Mouse (Mus musculus): Measurements from ENCODE around the gene Ifnl3. TPM values are rescaled to one million over a fixed set of nuclear protein-coding genes. Genes with fewer than 3 reads are reported as not detected.
A peak's percentile ranks its signal among the peaks of the same experiment; 100 is the strongest.

Gene Ifnl3
- polyA plus RNA-seq, 1 experiment from 2014 or later = not detected

- 63% methylated on average over 5 of the region's 5 CpGs for WGBS
- no peaks in the 10 kb centered on the region for H3K27me3 ChIP-seq (ENCODE audit: insufficient read depth, poor library complexity, severe bottlenecking)
- no peaks in the 10 kb centered on the region for H3K9me3 ChIP-seq
- peaks cover 50% of the 10 kb centered on the region for H3K36me3 ChIP-seq
- DNase-seq (ENCODE audit: low spot score) = no peak
- H3K4me1 ChIP-seq (replicated peaks) = peaks cover 57% of the 10 kb centered on the region
- peak overlapping the region; percentile 66; the same call in 1 of the 2 replicates for H3K27ac ChIP-seq
- H3K4me3 ChIP-seq = no peak overlapping the region
Measured at GRCm38 (mm10) chr7:28570982-28571682, 48.5 kb downstream of the Ifnl3 start.

DNA sequence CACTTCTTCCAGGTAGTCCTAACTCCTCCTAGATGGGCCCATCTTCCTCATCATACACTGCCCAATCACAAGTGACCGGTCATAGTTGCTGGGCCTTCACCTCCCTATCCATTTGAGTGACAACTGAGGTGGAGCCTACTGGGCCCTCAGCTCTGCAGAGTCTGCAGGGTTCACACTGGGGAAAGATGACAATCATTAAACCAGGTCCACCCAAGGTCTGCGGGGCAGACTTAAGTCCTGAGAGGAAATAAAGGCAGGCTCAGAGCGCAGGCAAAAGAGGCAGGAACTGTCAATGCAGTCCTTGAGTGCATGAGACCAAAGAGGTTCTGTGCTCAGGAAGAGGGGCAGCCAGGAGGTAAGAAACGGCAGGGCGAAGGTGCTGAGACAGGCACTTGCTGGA is 50.1 kb downstream of the Ifnl3 start:
- Histone ChIP-seq H3K4me1 (replicated peaks) (peaks cover 72% of the 10 kb centered on the region), H3K4me3 (no peak overlapping the region), H3K9me3 (no peaks in the 10 kb centered on the region), H3K27ac (peak overlapping the region; percentile 29; the same call in 1 of the 2 replicates), H3K27me3 (ENCODE audit: insufficient read depth, poor library complexity, severe bottlenecking) (no peaks in the 10 kb centered on the region), H3K36me3 (peaks cover 40% of the 10 kb centered on the region)
- no peak for DNase-seq (ENCODE audit: low spot score)
- WGBS = 86% methylated on average over 5 of the region's 5 CpGs

- WGBS = 89% methylated on average over 3 of the region's 3 CpGs
- no peak overlapping the region for H3K4me3 ChIP-seq
- H3K36me3 ChIP-seq = peaks cover 34% of the 10 kb centered on the region
- no peak for DNase-seq (ENCODE audit: low spot score)
- H3K27ac ChIP-seq = no peak overlapping the region
- peaks cover 78% of the 10 kb centered on the region for H3K4me1 ChIP-seq (replicated peaks)
- no peaks in the 10 kb centered on the region for H3K27me3 ChIP-seq (ENCODE audit: insufficient read depth, poor library complexity, severe bottlenecking)
- H3K9me3 ChIP-seq = no peaks in the 10 kb centered on the region
Measured at GRCm38 (mm10) chr7:28573236-28573635, 50.6 kb downstream of the Ifnl3 start.

Other genes starting within 250 kb of the Ifnl3 start
- 11.8 and 14.3 TPM in 2 replicates for gene Eid2b, start 245.1 kb upstream of the Ifnl3 start, polyA plus RNA-seq (2016; fragmentation: Nextera tagmentation; extraction: Ambion mirVana)
- 0.58 and 0.80 TPM in 2 replicates for gene Selenov, start 231.7 kb upstream of the Ifnl3 start, polyA plus RNA-seq (2016; fragmentation: Nextera tagmentation; extraction: Ambion mirVana)
- gene Dll3, start 220.6 kb upstream of the Ifnl3 start, polyA plus RNA-seq (2016; fragmentation: Nextera tagmentation; extraction: Ambion mirVana) = 50.2 and 88.5 TPM in 2 replicates
- gene Timm50, start 210.8 kb upstream of the Ifnl3 start, polyA plus RNA-seq (2016; fragmentation: Nextera tagmentation; extraction: Ambion mirVana) = 252 and 255 TPM in 2 replicates
- 107 and 118 TPM in 2 replicates for gene Supt5, start 184.1 kb upstream of the Ifnl3 start, polyA plus RNA-seq (2016; fragmentation: Nextera tagmentation; extraction: Ambion mirVana)
- gene Rps16, start 172.2 kb upstream of the Ifnl3 start, polyA plus RNA-seq (2016; fragmentation: Nextera tagmentation; extraction: Ambion mirVana) = 777 and 925 TPM in 2 replicates
- gene Plekhg2, start 150.2 kb upstream of the Ifnl3 start, polyA plus RNA-seq (2016; fragmentation: Nextera tagmentation; extraction: Ambion mirVana) = 82.4 and 93.0 TPM in 2 replicates
- 5.3 and 5.8 TPM in 2 replicates for gene Zfp36, start 142.6 kb upstream of the Ifnl3 start, polyA plus RNA-seq (2016; fragmentation: Nextera tagmentation; extraction: Ambion mirVana)
- 62.9 and 65.0 TPM in 2 replicates for gene Med29, start 130.1 kb upstream of the Ifnl3 start, polyA plus RNA-seq (2016; fragmentation: Nextera tagmentation; extraction: Ambion mirVana)
- 83.2 and 85.4 TPM in 2 replicates for gene Paf1, start 129.9 kb upstream of the Ifnl3 start, polyA plus RNA-seq (2016; fragmentation: Nextera tagmentation; extraction: Ambion mirVana)
- 6.7 and 7.1 TPM in 2 replicates for gene Gmfg, start 85.4 kb upstream of the Ifnl3 start, polyA plus RNA-seq (2016; fragmentation: Nextera tagmentation; extraction: Ambion mirVana)
- gene Lrfn1, start 70.9 kb upstream of the Ifnl3 start, polyA plus RNA-seq (2016; fragmentation: Nextera tagmentation; extraction: Ambion mirVana) = 4.4 and 5.2 TPM in 2 replicates
- not detected in 2 replicates for gene Ifnl2, start 12.4 kb upstream of the Ifnl3 start, polyA plus RNA-seq (2016; fragmentation: Nextera tagmentation; extraction: Ambion mirVana)
- gene Sycn, start 18.0 kb downstream of the Ifnl3 start, polyA plus RNA-seq (2016; fragmentation: Nextera tagmentation; extraction: Ambion mirVana) = not detected in 2 replicates
- 0.10 TPM in 1 of 2 replicates, not detected in the other for gene Nccrp1, start 24.4 kb downstream of the Ifnl3 start, polyA plus RNA-seq (2016; fragmentation: Nextera tagmentation; extraction: Ambion mirVana)
- gene Samd4b, start 75.3 kb downstream of the Ifnl3 start, polyA plus RNA-seq (2016; fragmentation: Nextera tagmentation; extraction: Ambion mirVana) = 34.0 and 44.0 TPM in 2 replicates
- gene Pak4, start 75.3 kb downstream of the Ifnl3 start, polyA plus RNA-seq (2016; fragmentation: Nextera tagmentation; extraction: Ambion mirVana) = 51.8 and 66.0 TPM in 2 replicates
- not detected in 2 replicates for gene Acp7, start 108.5 kb downstream of the Ifnl3 start, polyA plus RNA-seq (2016; fragmentation: Nextera tagmentation; extraction: Ambion mirVana)
- gene Fbxo27, start 170.0 kb downstream of the Ifnl3 start, polyA plus RNA-seq (2016; fragmentation: Nextera tagmentation; extraction: Ambion mirVana) = 5.6 TPM in 2 replicates
- gene Fbxo17, start 194.0 kb downstream of the Ifnl3 start, polyA plus RNA-seq (2016; fragmentation: Nextera tagmentation; extraction: Ambion mirVana) = 8.8 and 10.4 TPM in 2 replicates
- 151 and 160 TPM in 2 replicates for gene Mrps12, start 219.0 kb downstream of the Ifnl3 start, polyA plus RNA-seq (2016; fragmentation: Nextera tagmentation; extraction: Ambion mirVana)
- 38.6 and 43.9 TPM in 2 replicates for gene Sars2, start 219.2 kb downstream of the Ifnl3 start, polyA plus RNA-seq (2016; fragmentation: Nextera tagmentation; extraction: Ambion mirVana)
- 0.22 and 0.48 TPM in 2 replicates for gene Ccer2, start 233.3 kb downstream of the Ifnl3 start, polyA plus RNA-seq (2016; fragmentation: Nextera tagmentation; extraction: Ambion mirVana)
- gene Sirt2, start 243.9 kb downstream of the Ifnl3 start, polyA plus RNA-seq (2016; fragmentation: Nextera tagmentation; extraction: Ambion mirVana) = 66.5 and 84.5 TPM in 2 replicates
- gene Nfkbib, start 244.7 kb downstream of the Ifnl3 start, polyA plus RNA-seq (2016; fragmentation: Nextera tagmentation; extraction: Ambion mirVana) = 56.0 and 61.1 TPM in 2 replicates

Measured in hindbrain, embryonic 10.5 days (tissue).